In the genomic region with DNA sequence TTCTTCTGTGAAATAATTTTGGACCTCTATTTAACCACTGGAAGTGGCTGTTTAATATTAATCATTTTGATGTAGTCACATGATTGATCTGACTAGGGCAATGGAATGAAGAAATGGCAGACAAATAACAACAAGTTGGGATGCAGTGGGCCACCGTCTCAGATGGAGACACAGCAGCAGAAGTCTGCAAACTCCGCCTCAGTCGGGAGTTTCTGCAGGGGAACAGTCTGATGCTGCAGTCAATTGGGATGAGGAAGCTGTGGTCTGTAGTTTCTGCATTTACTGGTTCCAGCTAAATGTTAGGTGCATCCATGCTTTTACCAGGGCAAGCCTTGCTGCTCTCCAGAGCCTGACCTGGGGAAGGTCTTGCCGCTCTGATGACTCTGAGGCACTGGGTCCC, we compare ENCODE assay signal across 26 mouse cellular contexts. TPM values are rescaled to one million over a fixed set of nuclear protein-coding genes. Genes with fewer than 3 reads are reported as not detected.
A peak's percentile ranks its signal among the peaks of the same experiment; 100 is the strongest.
DNase-seq lines count a peak whose midpoint lies in the region; ATAC-seq and TF ChIP-seq lines count a peak whose summit lies in the region.
"Had no signal": no experiment of that assay in that cellular context is flagged by ENCODE, and none has a peak within 500 bp of the region (broad histone marks: within the 10 kb centered on the region; RNA-seq: fewer than 3 reads in every experiment).

No protein-coding gene starts in this region.

- peaks cover 3% of the 10 kb centered on the region; the same call in 1 of the 2 replicates for H3K4me1 ChIP-seq in midbrain, embryonic 11.5 days (ENCODE audit: control insufficient read depth, insufficient read depth, low read length)
- peaks cover 9% of the 10 kb centered on the region; the same call in 1 of the 2 replicates for H3K4me1 ChIP-seq in midbrain, embryonic 14.5 days (ENCODE audit: control insufficient read depth, insufficient read depth, low read length)
- peaks cover 6 to 9% of the 10 kb centered on the region in 2 experiments for H3K4me1 ChIP-seq in MEL (ENCODE audit: control insufficient read depth in 1 of 2, insufficient read depth in 2 of 2, low read length in 2 of 2)
- no peaks in the 10 kb centered on the region for H3K4me1 ChIP-seq in cerebellum, adult 2 months (ENCODE audit: control insufficient read depth, insufficient read depth, low read length)

- H3K9ac ChIP-seq in midbrain, embryonic 11.5 days (ENCODE audit: low read length), result no peak overlapping the region
- H3K9ac ChIP-seq in midbrain, embryonic 14.5 days (replicated peaks; ENCODE audit: low read length), result no peak overlapping the region
- H3K9ac ChIP-seq in MEL (ENCODE audit: control insufficient read depth, low read depth, low read length, poor library complexity, severe bottlenecking), result no peak overlapping the region
- H3K9ac ChIP-seq: embryonic facial prominence, embryonic 13.5 days; forebrain, embryonic 13.5 days; kidney, embryonic 15.5 days; limb, embryonic 15.5 days; liver, embryonic 15.5 days; lung, embryonic 15.5 days had no signal

- no peak for TF ChIP-seq CTCF in MEL (IDR thresholded peaks at IDR 0.05 in 2 of 3, conservative IDR thresholded peaks at IDR 0.05 in 1 of 3; ENCODE audit: control insufficient read depth in 1 of 3, insufficient read depth in 1 of 3, low read depth in 2 of 3, low read length in 3 of 3, poor library complexity in 1 of 3, severe bottlenecking in 1 of 3)
- no peak for TF ChIP-seq CTCF in cerebellum, adult 2 months (IDR thresholded peaks at IDR 0.05; ENCODE audit: borderline replicate concordance, insufficient read depth, low read depth, low read length)

- H3K4me2 ChIP-seq in midbrain, embryonic 11.5 days, result no peak overlapping the region
- H3K4me2 ChIP-seq in midbrain, embryonic 14.5 days (ENCODE audit: low read length), result no peak overlapping the region
- peak overlapping the region; percentile 1 for H3K4me2 ChIP-seq in myocyte (ENCODE audit: low read depth)
- H3K4me2 ChIP-seq: embryonic facial prominence, embryonic 13.5 days; forebrain, embryonic 13.5 days; kidney, embryonic 15.5 days; limb, embryonic 15.5 days; liver, embryonic 15.5 days; lung, embryonic 15.5 days had no signal

- peaks cover 17% of the 10 kb centered on the region for H3K79me2 ChIP-seq in MEL (ENCODE audit: control insufficient read depth, insufficient read depth, low read length, poor library complexity)
- peaks cover 47% of the 10 kb centered on the region for H3K79me2 ChIP-seq in myocyte (ENCODE audit: control insufficient read depth, insufficient read depth)

- WGBS in midbrain, embryonic 11.5 days, result 90% methylated on average over 4 of the region's 4 CpGs
- 90% methylated on average over 4 of the region's 4 CpGs for WGBS in midbrain, embryonic 14.5 days
- WGBS in cerebellum, adult 2 months, result 86% methylated on average over 4 of the region's 4 CpGs

- no peak for TF ChIP-seq EP300 in MEL (IDR thresholded peaks at IDR 0.05; ENCODE audit: low read depth in 1 of 2, low read length in 2 of 2)

- TF ChIP-seq POLR2A in MEL (IDR thresholded peaks at IDR 0.05; ENCODE audit: control insufficient read depth in 1 of 2, insufficient read depth in 1 of 2, low read depth in 1 of 2, low read length in 2 of 2, poor library complexity in 1 of 2) (no peak), myocyte (IDR thresholded peaks at IDR 0.05; ENCODE audit: insufficient read length, low read depth) (no peak)
- no peak for TF ChIP-seq POLR2A in cerebellum, adult 2 months (IDR thresholded peaks at IDR 0.05; ENCODE audit: borderline replicate concordance, insufficient read depth, low read length)

- H3K36me3 ChIP-seq in midbrain, embryonic 11.5 days (ENCODE audit: control insufficient read depth, insufficient read depth, low read length), result no peaks in the 10 kb centered on the region
- H3K36me3 ChIP-seq in midbrain, embryonic 14.5 days (ENCODE audit: control insufficient read depth, insufficient read depth, low read length), result no peaks in the 10 kb centered on the region
- peaks cover 0 to 17% of the 10 kb centered on the region in 2 experiments; a peak in 2 of 4 replicates for H3K36me3 ChIP-seq in MEL (ENCODE audit: control insufficient read depth in 1 of 2, insufficient read depth in 2 of 2, low read length in 2 of 2)
- no peaks in the 10 kb centered on the region for H3K36me3 ChIP-seq in myocyte (ENCODE audit: control insufficient read depth, insufficient read depth)
- H3K36me3 ChIP-seq: embryonic facial prominence, embryonic 13.5 days; heart, embryonic 10.5 days; kidney, embryonic 15.5 days; limb, embryonic 15.5 days; liver, embryonic 15.5 days; lung, embryonic 15.5 days had no signal

- no peak for ATAC-seq in midbrain, embryonic 11.5 days (ENCODE audit: low FRiP score)
- ATAC-seq in midbrain, embryonic 14.5 days (ENCODE audit: low FRiP score, low TSS enrichment), result no peak
- peak; percentile 15 for ATAC-seq in granulocyte monocyte progenitor cell, adult 5-6 weeks (replicated peaks; ENCODE audit: poor library complexity, severe bottlenecking)
- ATAC-seq in activated CD4-positive, CD25-positive, alpha-beta regulatory T cell, adult 4 months, result no peak
- ATAC-seq: forebrain, embryonic 13.5 days; hindbrain, embryonic 16.5 days; intestine, embryonic 16.5 days had no signal

- no peak overlapping the region for H3K4me3 ChIP-seq in midbrain, embryonic 11.5 days (ENCODE audit: low read depth, low read length)
- no peak overlapping the region for H3K4me3 ChIP-seq in midbrain, embryonic 14.5 days (replicated peaks; ENCODE audit: low read depth, low read length)
- no peak overlapping the region for H3K4me3 ChIP-seq in MEL (ENCODE audit: control insufficient read depth in 1 of 2, insufficient read depth in 1 of 2, low read depth in 2 of 2, low read length in 2 of 2)
- no peak overlapping the region for H3K4me3 ChIP-seq in myocyte
- H3K4me3 ChIP-seq in cerebellum, adult 2 months (replicated peaks; ENCODE audit: insufficient read depth, low read depth, low read length), result no peak overlapping the region
- H3K4me3 ChIP-seq: embryonic facial prominence, embryonic 13.5 days; erythroblast, embryonic 14.5 days; forebrain, embryonic 13.5 days; gastrocnemius, adult 2 months; heart, embryonic 10.5 days; kidney, embryonic 15.5 days; limb, embryonic 15.5 days; liver, embryonic 15.5 days; lung, embryonic 15.5 days had no signal

- H3K27me3 ChIP-seq in midbrain, embryonic 11.5 days (ENCODE audit: control insufficient read depth, insufficient read depth, low read length), result no peaks in the 10 kb centered on the region
- no peaks in the 10 kb centered on the region for H3K27me3 ChIP-seq in midbrain, embryonic 14.5 days (ENCODE audit: control insufficient read depth, insufficient read depth, low read length)
- H3K27me3 ChIP-seq in MEL (ENCODE audit: control insufficient read depth in 1 of 2, insufficient read depth in 2 of 2, low read length in 2 of 2) (no peaks in the 10 kb centered on the region), myocyte (ENCODE audit: control insufficient read depth, insufficient read depth, insufficient read length) (no peaks in the 10 kb centered on the region)
- no peaks in the 10 kb centered on the region for H3K27me3 ChIP-seq in cerebellum, adult 2 months (ENCODE audit: control insufficient read depth, insufficient read depth, low read length)
- H3K27me3 ChIP-seq: embryonic facial prominence, embryonic 13.5 days; forebrain, embryonic 13.5 days; kidney, embryonic 15.5 days; limb, embryonic 15.5 days; liver, embryonic 15.5 days; lung, embryonic 15.5 days had no signal

- H3ac ChIP-seq in myocyte (ENCODE audit: control insufficient read depth, insufficient read length), result no peak overlapping the region

- no peak for TF ChIP-seq RAD21 in MEL (IDR thresholded peaks at IDR 0.05; ENCODE audit: low read depth, low read length)

- no peaks in the 10 kb centered on the region for H3K9me3 ChIP-seq in midbrain, embryonic 11.5 days (ENCODE audit: control insufficient read depth, low read length)
- no peaks in the 10 kb centered on the region for H3K9me3 ChIP-seq in midbrain, embryonic 14.5 days (ENCODE audit: control insufficient read depth, low read length)
- no peaks in the 10 kb centered on the region for H3K9me3 ChIP-seq in MEL (replicated peaks; ENCODE audit: insufficient read depth, low read length)
- H3K9me3 ChIP-seq: embryonic facial prominence, embryonic 13.5 days; forebrain, embryonic 13.5 days; heart, embryonic 10.5 days; kidney, embryonic 15.5 days; limb, embryonic 15.5 days; liver, embryonic 15.5 days; lung, embryonic 15.5 days had no signal

- peak; percentile 69 for DNase-seq in midbrain, embryonic 11.5 days (ENCODE audit: low spot score, missing footprints)
- no peak for DNase-seq in midbrain, embryonic 14.5 days
- peak; percentile 28 for DNase-seq in MEL (ENCODE audit: low read depth, low spot score)
- no peak for DNase-seq in cerebellum, adult 2 months
- DNase-seq: adrenal gland, postnatal 36 days; cerebellum, adult 18-20 months; cerebellum, postnatal 25 days; embryo, embryonic 11 days; gastrocnemius, adult 2 months; kidney, postnatal 4 days; left cerebral cortex, postnatal 4 days; thymus, adult 18-20 months; thymus, postnatal 36 days had no signal

- H3K27ac ChIP-seq in midbrain, embryonic 11.5 days (ENCODE audit: low read depth, low read length), result no peak overlapping the region
- H3K27ac ChIP-seq in midbrain, embryonic 14.5 days (replicated peaks; ENCODE audit: low read depth, low read length), result no peak overlapping the region
- H3K27ac ChIP-seq in MEL (ENCODE audit: control insufficient read depth, low read depth, low read length), result no peak overlapping the region
- no peak overlapping the region for H3K27ac ChIP-seq in cerebellum, adult 2 months (ENCODE audit: insufficient read depth, low read length)
- H3K27ac ChIP-seq: embryonic facial prominence, embryonic 13.5 days; forebrain, embryonic 13.5 days; gastrocnemius, adult 2 months; heart, embryonic 10.5 days; kidney, embryonic 15.5 days; limb, embryonic 15.5 days; liver, embryonic 15.5 days; lung, embryonic 15.5 days had no signal

RNA-seq across cellular contexts. Expression of gene Sdccag8, which starts 2.3 kb away (rescaled TPM):
- polyA plus RNA-seq in midbrain, embryonic 11.5 days (2014; fragmentation: Nextera tagmentation; extraction: Ambion mirVana), result 29.4 and 30.1 TPM in 2 replicates
- 22.8 and 23.5 TPM in 2 replicates for polyA plus RNA-seq in midbrain, embryonic 14.5 days (2014; fragmentation: Nextera tagmentation; extraction: Ambion mirVana)
- 4.6 and 4.9 TPM in 2 replicates for total RNA-seq in MEL (2012; rRNA removed)
- polyA plus RNA-seq in MEL (2012; ENCODE audit: insufficient read depth in 1 of 2, insufficient read length in 2 of 2, low read depth in 1 of 2, low replicate concordance in 2 of 2, missing spikeins in 1 of 2) (1 to 10 TPM in 1 of 2 experiments, not detected in 1; 7.8 TPM), myocyte (2012; fragmentation: generic; extraction: Trizol) (8.4 TPM)
- total RNA-seq in granulocyte monocyte progenitor cell, adult 5-6 weeks (2014; fragmentation: Nextera tagmentation), result 10.5 and 15.8 TPM in 2 replicates
- 20.6 and 23.4 TPM in 2 replicates for total RNA-seq in granulocyte monocyte progenitor cell, adult 5-6 weeks (2017)
- polyA plus RNA-seq in activated CD4-positive, CD25-positive, alpha-beta regulatory T cell, adult 4 months (2017; shearing (Covaris generic)), result 10 to 100 TPM; 22.7 to 23.9 TPM
- polyA plus RNA-seq in cerebellum, adult 2 months (2012; rRNA removed), result 11.7 and 12.8 TPM in 2 replicates

RNA-seq across cellular contexts. Expression of gene Cep170, which starts 2.9 kb away (rescaled TPM):
- 69.2 and 80.3 TPM in 2 replicates for polyA plus RNA-seq in midbrain, embryonic 11.5 days (2014; fragmentation: Nextera tagmentation; extraction: Ambion mirVana)
- 144 and 182 TPM in 2 replicates for polyA plus RNA-seq in midbrain, embryonic 14.5 days (2014; fragmentation: Nextera tagmentation; extraction: Ambion mirVana)
- 9.2 and 10.8 TPM in 2 replicates for total RNA-seq in MEL (2012; rRNA removed)
- 100 to 1,000 TPM in 1 of 2 experiments, 10 to 100 TPM in 1; 13.9 to 423 TPM for polyA plus RNA-seq in MEL (2012; ENCODE audit: insufficient read depth in 1 of 2, insufficient read length in 2 of 2, low read depth in 1 of 2, low replicate concordance in 2 of 2, missing spikeins in 1 of 2)
- 39.6 and 41.9 TPM in 2 replicates for total RNA-seq in granulocyte monocyte progenitor cell, adult 5-6 weeks (2014; fragmentation: Nextera tagmentation)
- 33.1 and 40.9 TPM in 2 replicates for total RNA-seq in granulocyte monocyte progenitor cell, adult 5-6 weeks (2017)
- polyA plus RNA-seq in myocyte (2012; fragmentation: generic; extraction: Trizol), result 15.4 TPM
- 10 to 100 TPM; 12.5 to 16.1 TPM for polyA plus RNA-seq in activated CD4-positive, CD25-positive, alpha-beta regulatory T cell, adult 4 months (2017; shearing (Covaris generic))
- polyA plus RNA-seq in cerebellum, adult 2 months (2012; rRNA removed), result 69.6 and 76.1 TPM in 2 replicates

Comparison
In these comparisons a context has a peak if more than half of its experiments do, and no peak if none do; other contexts are left out.
1. DNase-seq: peak in midbrain, embryonic 11.5 days (single experiment) and MEL (single experiment); none in midbrain, embryonic 14.5 days (single experiment) and cerebellum, adult 2 months (0 of 2).